Mouse (Mus musculus): ENCODE data around the gene Tufm. TPM values are rescaled to one million over a fixed set of nuclear protein-coding genes. Genes with fewer than 3 reads are reported as not detected.

Gene Tufm
- polyA plus RNA-seq, 1 experiment from 2014 or later, result 137 TPM

- WGBS, result 77% methylated on average over 1 of the region's 1 CpGs
- no peak overlapping the region for H3K27ac ChIP-seq
Measured at GRCm38 (mm10) chr7:126533434-126533833, 46.3 kb downstream of the Tufm start.

DNA sequence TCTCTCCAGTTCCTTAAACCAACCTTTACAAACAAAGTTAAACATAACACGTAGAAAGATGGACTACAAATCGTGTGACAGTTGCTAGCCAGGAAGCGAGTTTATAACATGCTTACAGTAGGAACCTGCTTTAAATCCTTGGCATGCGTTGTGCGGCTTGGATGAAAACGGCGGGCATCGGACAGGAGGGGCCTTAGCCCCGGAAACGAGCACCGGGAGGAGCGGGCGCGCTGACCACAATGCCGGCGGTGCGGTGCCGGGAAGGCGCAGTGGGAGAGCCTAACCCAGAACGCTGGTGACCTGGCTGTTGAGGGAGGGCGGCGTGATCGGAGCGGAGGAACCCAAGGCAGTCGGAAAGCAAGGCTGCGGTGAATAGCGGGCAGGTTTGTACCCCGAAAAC is 48.6 kb downstream of the Tufm start:
- Histone ChIP-seq H3K4me2 (peak overlapping the region; percentile 79), H3K4me1 (replicated peaks) (no peaks in the 10 kb centered on the region), H3K9me3 (no peaks in the 10 kb centered on the region), H3K27ac (no peak overlapping the region), H3K27me3 (peaks cover 26% of the 10 kb centered on the region), H3K4me3 (replicated peaks) (peak overlapping the region; percentile 49), H3K36me3 (no peaks in the 10 kb centered on the region), H3K9ac (replicated peaks) (peak overlapping the region; percentile 70)
- ATAC-seq (ENCODE audit: insufficient number of reproducible peaks, insufficient read depth, low FRiP score, low TSS enrichment, low read depth), result no peak
- WGBS, result 3% methylated on average over 28 of the region's 28 CpGs

More at GRCm38 (mm10) chr7:126533434-126533833, 46.3 kb downstream of the Tufm start:
- Histone ChIP-seq H3K4me3 (replicated peaks) (no peak overlapping the region), H3K36me3 (no peaks in the 10 kb centered on the region), H3K4me1 (replicated peaks) (no peaks in the 10 kb centered on the region), H3K9ac (replicated peaks) (no peak overlapping the region), H3K4me2 (no peak overlapping the region), H3K9me3 (no peaks in the 10 kb centered on the region), H3K27me3 (peaks cover 26% of the 10 kb centered on the region)
- no peak for ATAC-seq (ENCODE audit: insufficient number of reproducible peaks, insufficient read depth, low FRiP score, low TSS enrichment, low read depth)

DNA sequence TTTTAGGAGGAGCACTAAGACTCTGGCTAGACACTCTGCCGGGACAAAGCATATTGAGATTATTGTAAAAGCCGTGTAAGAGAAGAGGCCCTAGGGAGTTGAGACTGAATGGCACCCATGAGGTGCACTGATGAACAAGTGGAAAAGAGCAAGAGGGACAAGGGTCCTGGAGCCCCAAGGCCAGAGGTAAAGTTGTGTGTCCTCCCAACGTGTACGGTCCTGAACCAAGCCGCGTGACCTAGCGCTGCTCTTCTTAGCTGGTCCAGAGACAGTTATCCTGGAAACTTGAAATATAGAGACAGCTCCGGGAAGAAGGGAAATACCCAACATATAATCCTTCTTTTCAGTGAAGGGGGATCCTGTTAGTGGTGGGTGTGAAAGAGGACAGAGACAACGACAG is 49.3 kb downstream of the Tufm start:
- peak overlapping the region; percentile 49 for H3K4me3 ChIP-seq (replicated peaks)
- WGBS, result 61% methylated on average over 9 of the region's 9 CpGs
- ATAC-seq (ENCODE audit: insufficient number of reproducible peaks, insufficient read depth, low FRiP score, low TSS enrichment, low read depth), result no peak
- no peaks in the 10 kb centered on the region for H3K4me1 ChIP-seq (replicated peaks)
- H3K27ac ChIP-seq, result no peak overlapping the region
- H3K27me3 ChIP-seq, result peaks cover 26% of the 10 kb centered on the region
- no peaks in the 10 kb centered on the region for H3K36me3 ChIP-seq
- no peak overlapping the region for H3K9ac ChIP-seq (replicated peaks)
- no peaks in the 10 kb centered on the region for H3K9me3 ChIP-seq
- H3K4me2 ChIP-seq, result peak overlapping the region; percentile 79

- 75% methylated on average over 5 of the region's 5 CpGs for WGBS
- H3K4me3 ChIP-seq (replicated peaks), result no peak overlapping the region
- peaks cover 26% of the 10 kb centered on the region for H3K27me3 ChIP-seq
- H3K9ac ChIP-seq (replicated peaks), result no peak overlapping the region
- no peak overlapping the region for H3K4me2 ChIP-seq
- H3K36me3 ChIP-seq, result no peaks in the 10 kb centered on the region
- no peaks in the 10 kb centered on the region for H3K4me1 ChIP-seq (replicated peaks)
- no peak overlapping the region for H3K27ac ChIP-seq
- H3K9me3 ChIP-seq, result no peaks in the 10 kb centered on the region
- no peak for ATAC-seq (ENCODE audit: insufficient number of reproducible peaks, insufficient read depth, low FRiP score, low TSS enrichment, low read depth)
Measured at GRCm38 (mm10) chr7:126537820-126538585, 50.8 kb downstream of the Tufm start.

Other genes starting within 250 kb of the Tufm start
- 120 TPM in 2 replicates for gene Sbk1, start 214.7 kb upstream of the Tufm start, polyA plus RNA-seq (2016; fragmentation: Nextera tagmentation; extraction: Ambion mirVana)
- 2.9 and 3.2 TPM in 2 replicates for gene Lat, start 117.8 kb upstream of the Tufm start, polyA plus RNA-seq (2016; fragmentation: Nextera tagmentation; extraction: Ambion mirVana)
- gene Spns1, start 109.9 kb upstream of the Tufm start, polyA plus RNA-seq (2016; fragmentation: Nextera tagmentation; extraction: Ambion mirVana), result 57.2 and 58.8 TPM in 2 replicates
- gene Nfatc2ip, start 90.6 kb upstream of the Tufm start, polyA plus RNA-seq (2016; fragmentation: Nextera tagmentation; extraction: Ambion mirVana), result 2.9 and 3.2 TPM in 2 replicates
- not detected in 2 replicates for gene Cd19, start 72.5 kb upstream of the Tufm start, polyA plus RNA-seq (2016; fragmentation: Nextera tagmentation; extraction: Ambion mirVana)
- 37.1 and 37.7 TPM in 2 replicates for gene Rabep2, start 58.6 kb upstream of the Tufm start, polyA plus RNA-seq (2016; fragmentation: Nextera tagmentation; extraction: Ambion mirVana)
- gene Atp2a1, start 24.3 kb upstream of the Tufm start, polyA plus RNA-seq (2016; fragmentation: Nextera tagmentation; extraction: Ambion mirVana), result 52.5 and 54.1 TPM in 2 replicates
- gene Sh2b1, start 11.9 kb upstream of the Tufm start, polyA plus RNA-seq (2016; fragmentation: Nextera tagmentation; extraction: Ambion mirVana), result 57.8 and 59.9 TPM in 2 replicates
- 59.6 and 65.8 TPM in 2 replicates for gene Atxn2l, start 16.1 kb downstream of the Tufm start, polyA plus RNA-seq (2016; fragmentation: Nextera tagmentation; extraction: Ambion mirVana)
- gene Eif3c, start 79.0 kb downstream of the Tufm start, polyA plus RNA-seq (2016; fragmentation: Nextera tagmentation; extraction: Ambion mirVana), result 202 and 205 TPM in 2 replicates
- gene Apobr, start 97.6 kb downstream of the Tufm start, polyA plus RNA-seq (2016; fragmentation: Nextera tagmentation; extraction: Ambion mirVana), result 0.56 and 0.90 TPM in 2 replicates
- 34.0 TPM in 2 replicates for gene Cln3, start 98.5 kb downstream of the Tufm start, polyA plus RNA-seq (2016; fragmentation: Nextera tagmentation; extraction: Ambion mirVana)
- not detected in 2 replicates for gene Il27, start 107.6 kb downstream of the Tufm start, polyA plus RNA-seq (2016; fragmentation: Nextera tagmentation; extraction: Ambion mirVana)
- gene Nupr1, start 143.5 kb downstream of the Tufm start, polyA plus RNA-seq (2016; fragmentation: Nextera tagmentation; extraction: Ambion mirVana), result 0.28 TPM in 1 of 2 replicates, not detected in the other
- 47.7 and 49.1 TPM in 2 replicates for gene Sgf29, start 161.9 kb downstream of the Tufm start, polyA plus RNA-seq (2016; fragmentation: Nextera tagmentation; extraction: Ambion mirVana)
- gene Sult1a1, start 189.1 kb downstream of the Tufm start, polyA plus RNA-seq (2016; fragmentation: Nextera tagmentation; extraction: Ambion mirVana), result 0.83 and 1.2 TPM in 2 replicates
- gene Bola2, start 208.0 kb downstream of the Tufm start, polyA plus RNA-seq (2016; fragmentation: Nextera tagmentation; extraction: Ambion mirVana), result 145 and 156 TPM in 2 replicates
- gene Slx1b, start 208.4 kb downstream of the Tufm start, polyA plus RNA-seq (2016; fragmentation: Nextera tagmentation; extraction: Ambion mirVana), result 14.5 and 14.7 TPM in 2 replicates
- 36.6 and 39.1 TPM in 2 replicates for gene Coro1a, start 220.4 kb downstream of the Tufm start, polyA plus RNA-seq (2016; fragmentation: Nextera tagmentation; extraction: Ambion mirVana)